Mouse (Mus musculus) gastrocnemius, adult 2 months (tissue): ENCODE measurements around the gene Ric3. TPM values are rescaled to one million over a fixed set of nuclear protein-coding genes. Genes with fewer than 3 reads are reported as not detected.

Source experiments
- DNase-seq: peaks from one replicate; pipeline ENCODE4 v3.0.0; 2022
- H3K27ac ChIP-seq: fragments of 200-600 bp; 2 replicates; pipeline ENCODE4 v1.8.1; 2022; ENCODE audit warnings: mild to moderate bottlenecking
- H3K4me3 ChIP-seq: fragments of 200-600 bp; 2 replicates; pipeline ENCODE4 v1.8.1; 2022; ENCODE audit warnings: mild to moderate bottlenecking, moderate library complexity
- CTCF ChIP-seq: fragments of 200-600 bp; IDR thresholded peaks from 2 replicates; pipeline ENCODE4 v1.8.1; 2022; ENCODE audit warnings: antibody characterized with exemption, mild to moderate bottlenecking, moderate library complexity
- intact Hi-C: fragments of 180-260 bp; cut with DNase I; formaldehyde crosslinking; loops from one replicate; pipeline ENCODE4 v1.15.1; 2025
- total RNA-seq, 2 experiments: library from RNA; stranded (reverse); gene quantifications; 2 replicates each; pipeline ENCODE4 v1.2.3; 2021

The Ric3 gene
- total RNA-seq, 2 experiments from 2014 or later = 1.7 to 2.1 TPM

DNA sequence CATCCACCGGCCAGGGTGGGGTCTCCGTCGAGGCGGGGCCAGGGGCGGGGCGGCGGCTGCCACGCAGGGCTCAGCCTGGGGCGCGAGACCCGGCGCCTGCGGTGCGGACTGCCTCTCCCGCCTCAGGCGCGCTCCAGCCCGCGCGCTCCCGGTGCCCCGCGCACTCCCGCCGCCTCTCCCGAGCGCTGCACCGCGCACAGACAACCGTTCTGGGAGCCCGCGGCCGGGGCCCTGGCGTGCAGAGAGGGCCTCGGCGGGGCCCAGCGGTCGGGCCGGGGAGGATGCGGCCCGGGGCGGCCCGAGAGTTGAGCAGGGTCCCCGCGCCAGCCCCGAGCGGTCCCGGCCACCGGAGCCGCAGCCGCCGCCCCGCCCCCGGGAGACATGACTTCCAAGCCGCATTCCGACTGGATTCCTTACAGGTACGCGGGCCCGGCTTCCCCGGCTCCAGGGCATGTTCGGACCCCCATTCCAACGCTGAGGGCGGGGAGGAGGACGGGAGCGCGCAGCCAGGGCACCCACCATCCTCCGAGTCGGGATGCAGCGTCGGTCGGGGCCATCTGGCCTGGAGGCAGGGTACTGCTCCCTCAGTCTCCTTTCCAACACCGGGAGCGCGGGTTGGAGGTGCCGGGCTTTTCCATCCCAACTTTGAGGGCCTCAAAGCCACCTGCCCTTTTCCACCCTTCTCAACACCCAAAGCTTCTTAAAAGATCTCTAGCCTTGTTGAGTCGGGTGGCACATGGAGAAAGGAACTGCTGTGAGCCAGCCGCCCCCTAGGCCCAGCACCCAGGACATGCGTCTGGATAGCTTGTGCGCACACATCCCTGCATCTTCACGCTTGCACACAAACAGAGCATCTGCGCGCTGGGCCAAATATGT, 72.2 kb downstream of the Ric3 start:
- TF ChIP-seq CTCF = no peak
- Histone ChIP-seq H3K4me3 (peak overlapping the region; percentile 72), H3K27ac (no peak overlapping the region)
- DNase-seq = peak; percentile 33
- intact Hi-C loops = no loop called here

DNA sequence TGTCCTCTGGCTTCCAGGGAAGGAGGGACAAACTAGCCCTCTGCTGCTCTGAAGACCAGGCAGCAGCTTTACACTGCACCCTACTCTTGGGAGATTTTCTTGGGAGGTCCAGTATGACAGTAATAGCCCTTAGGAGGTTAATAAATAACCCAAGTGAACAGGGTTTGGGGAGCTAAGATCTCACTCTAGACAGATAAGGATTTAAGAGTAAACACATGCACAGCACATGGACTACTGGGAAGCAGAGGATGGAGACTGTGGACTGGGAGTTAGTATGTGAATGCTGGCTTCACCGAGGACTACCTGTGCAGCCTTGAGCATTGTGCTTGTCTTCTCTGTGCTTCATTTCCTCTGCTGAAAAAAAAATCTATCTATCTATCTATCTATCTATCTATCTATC, 73.9 kb downstream of the Ric3 start:
- TF ChIP-seq CTCF = no peak
- DNase-seq = no peak
- H3K27ac ChIP-seq = no peak overlapping the region
- intact Hi-C loops = no loop called here
- H3K4me3 ChIP-seq = no peak overlapping the region

DNA sequence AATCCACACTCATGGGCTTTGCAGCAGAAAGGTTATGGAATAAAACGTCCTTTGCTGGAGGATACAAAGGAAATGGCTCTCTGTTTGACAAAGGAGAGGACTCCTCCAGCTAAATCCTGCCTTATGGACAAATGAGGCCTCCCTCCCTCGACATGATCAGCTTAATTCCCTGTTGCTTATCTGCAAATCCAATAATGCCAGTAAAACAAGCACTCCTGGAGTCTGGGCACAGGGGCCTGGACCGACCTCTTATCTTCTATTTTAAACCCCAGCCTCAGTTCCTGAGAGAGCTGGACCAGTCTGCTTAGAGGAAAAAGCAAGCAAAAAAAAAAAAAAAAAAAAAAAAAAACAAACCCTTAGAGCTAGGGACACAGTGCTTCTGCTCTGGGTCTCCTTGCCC, 79.5 kb downstream of the Ric3 start:
- intact Hi-C loops = no loop called here
- no peak overlapping the region for H3K4me3 ChIP-seq
- DNase-seq = no peak
- no peak overlapping the region for H3K27ac ChIP-seq
- no peak for TF ChIP-seq CTCF

DNA sequence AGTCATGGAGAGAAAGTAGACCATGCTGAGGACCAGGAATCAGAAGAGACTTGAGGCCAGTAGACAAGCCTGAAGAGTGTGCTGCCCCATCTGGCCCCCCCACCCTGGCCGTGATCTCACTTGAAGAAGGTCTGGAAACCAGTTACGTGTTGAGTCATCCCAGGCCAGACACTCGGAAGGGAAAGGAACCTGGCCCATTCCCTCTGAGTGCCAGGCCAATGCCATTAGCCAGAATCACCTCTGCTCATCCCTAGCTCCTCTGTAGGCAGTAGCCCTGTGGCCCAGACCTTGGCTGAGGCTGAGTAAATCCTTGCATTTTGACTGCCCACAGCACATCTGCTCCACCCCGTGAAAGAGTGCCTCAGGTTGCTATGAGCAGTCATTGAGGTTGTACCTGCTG, 81.2 kb downstream of the Ric3 start:
- no peak overlapping the region for H3K27ac ChIP-seq
- DNase-seq = no peak
- intact Hi-C loops = no loop called here
- H3K4me3 ChIP-seq = no peak overlapping the region
- TF ChIP-seq CTCF = no peak

DNA sequence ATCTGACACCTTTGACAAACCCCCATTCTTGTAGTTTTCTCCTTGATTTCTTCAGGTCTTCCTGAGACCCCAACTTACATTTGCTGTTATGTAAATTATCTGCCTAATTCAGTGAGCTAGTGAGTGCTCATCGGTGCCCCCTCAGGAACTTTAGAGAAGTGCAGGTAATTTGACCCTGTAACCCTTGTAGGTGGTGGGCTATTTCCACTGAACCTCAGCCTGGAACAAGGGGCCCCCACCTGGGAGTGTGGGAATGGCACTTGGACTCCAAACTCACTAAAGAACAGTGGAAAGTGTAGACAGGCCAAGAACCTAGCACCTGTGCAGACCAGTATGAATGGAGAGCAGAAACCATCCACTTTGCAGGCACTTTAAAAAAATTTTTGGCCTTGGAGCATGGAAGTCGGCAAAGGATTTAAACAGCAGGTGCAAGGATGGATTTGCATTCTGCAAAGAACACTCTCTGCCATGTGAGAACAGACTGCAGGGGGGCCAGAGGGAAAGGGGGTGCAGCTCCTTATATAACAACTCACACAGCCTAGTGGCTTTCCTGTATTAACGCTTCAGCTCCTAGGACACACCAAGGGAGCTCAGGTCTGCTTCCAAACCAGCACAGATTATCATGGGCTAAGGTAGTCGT, 82.7 kb downstream of the Ric3 start:
- intact Hi-C loops = no loop called here
- H3K4me3 ChIP-seq = no peak overlapping the region
- no peak overlapping the region for H3K27ac ChIP-seq
- DNase-seq = no peak
- TF ChIP-seq CTCF = peak; percentile 46

DNA sequence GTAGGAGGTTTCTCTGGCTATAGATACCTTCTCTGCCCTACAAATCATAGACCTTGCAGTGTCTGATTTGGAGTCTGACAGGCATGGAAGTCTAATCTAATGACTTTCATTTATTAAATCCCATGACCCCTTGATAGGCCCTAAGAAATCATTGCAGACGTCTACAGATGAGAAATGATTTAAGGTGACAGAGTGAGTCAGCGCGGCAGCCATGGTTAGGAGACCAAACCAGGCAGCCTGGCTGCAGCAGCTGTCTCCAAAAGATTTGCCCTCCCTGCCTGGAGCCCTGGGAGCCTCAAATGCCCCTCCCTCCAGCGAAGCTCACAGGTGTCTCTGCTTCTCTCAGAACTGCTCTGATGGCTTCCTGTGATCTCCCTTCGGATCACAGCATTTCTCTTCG, 87.0 kb downstream of the Ric3 start:
- no peak overlapping the region for H3K27ac ChIP-seq
- H3K4me3 ChIP-seq = no peak overlapping the region
- TF ChIP-seq CTCF = no peak
- DNase-seq = no peak
- intact Hi-C loops = no loop called here

DNA sequence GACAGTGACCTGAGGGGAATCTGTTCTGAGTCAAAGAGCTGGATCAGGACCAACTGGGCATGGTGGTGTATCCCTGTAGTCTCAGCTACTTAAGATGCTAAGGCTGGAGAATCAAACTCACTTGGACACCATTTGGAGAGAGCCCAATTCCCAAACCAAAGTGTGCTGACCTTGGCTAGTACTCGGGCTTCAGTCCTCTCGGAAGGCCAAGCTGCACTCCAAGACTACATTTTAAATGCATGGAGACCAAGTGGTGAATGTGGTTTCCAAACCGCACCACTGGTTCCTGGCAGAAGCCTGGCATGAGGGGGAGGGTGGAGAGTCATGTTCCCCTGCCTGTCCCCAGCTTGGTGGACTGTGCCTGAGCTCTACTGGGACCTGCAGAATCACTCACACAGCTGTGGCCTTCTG, 89.2 kb downstream of the Ric3 start:
- peak; percentile 40 for DNase-seq
- intact Hi-C loops = no loop called here

DNA sequence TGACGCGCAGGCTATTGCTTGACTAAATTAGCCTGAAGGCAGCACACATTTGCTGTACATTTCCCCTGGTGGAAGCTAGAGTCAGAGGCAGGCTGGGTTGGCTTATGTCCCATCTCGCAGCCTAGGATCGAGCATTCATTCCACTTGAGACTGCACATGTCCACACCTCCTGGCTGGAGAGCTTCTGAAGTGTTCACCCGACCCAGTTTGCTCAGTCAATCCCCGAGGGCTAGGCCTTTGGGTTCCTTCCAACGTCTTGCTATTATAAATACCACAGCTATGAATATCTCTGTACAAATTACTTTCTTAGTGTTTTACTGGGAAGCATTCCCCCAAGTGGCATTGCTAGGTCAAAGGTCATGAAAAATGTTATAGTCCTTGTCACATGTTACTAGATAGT, 89.9 kb downstream of the Ric3 start:
- Histone ChIP-seq H3K27ac (peak overlapping the region; percentile 64), H3K4me3 (no peak overlapping the region)
- peak; percentile 26; the same call in 1 of the 2 replicates for TF ChIP-seq CTCF
- DNase-seq = peak; percentile 85
- intact Hi-C loops = no loop called here

More for the DNA sequence above, 89.2 kb downstream of the Ric3 start:
- Histone ChIP-seq H3K27ac (peak overlapping the region; percentile 64), H3K4me3 (no peak overlapping the region)
- no peak for TF ChIP-seq CTCF

DNA sequence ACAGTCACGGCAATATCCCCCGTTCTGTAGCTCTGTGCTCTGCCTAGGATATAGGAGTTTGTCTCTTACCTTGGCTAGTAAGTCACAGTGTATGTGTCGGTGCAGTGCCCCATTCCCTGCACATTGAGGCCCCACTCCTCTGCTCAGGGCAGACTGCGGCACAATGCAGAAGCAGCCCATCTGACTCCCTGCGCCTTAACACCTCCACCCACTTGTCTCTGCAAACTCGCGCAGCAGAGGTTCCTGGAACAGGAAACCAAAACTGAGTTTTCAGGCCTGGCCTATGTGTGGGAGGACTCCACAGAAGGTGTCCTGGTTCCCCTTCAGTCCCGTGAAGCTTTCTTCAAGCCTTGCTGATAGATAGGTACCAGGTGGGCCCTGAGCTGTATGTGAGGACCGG, 91.9 kb downstream of the Ric3 start:
- H3K27ac ChIP-seq = no peak overlapping the region
- no peak overlapping the region for H3K4me3 ChIP-seq
- intact Hi-C loops = no loop called here
- no peak for TF ChIP-seq CTCF
- DNase-seq = no peak

DNA sequence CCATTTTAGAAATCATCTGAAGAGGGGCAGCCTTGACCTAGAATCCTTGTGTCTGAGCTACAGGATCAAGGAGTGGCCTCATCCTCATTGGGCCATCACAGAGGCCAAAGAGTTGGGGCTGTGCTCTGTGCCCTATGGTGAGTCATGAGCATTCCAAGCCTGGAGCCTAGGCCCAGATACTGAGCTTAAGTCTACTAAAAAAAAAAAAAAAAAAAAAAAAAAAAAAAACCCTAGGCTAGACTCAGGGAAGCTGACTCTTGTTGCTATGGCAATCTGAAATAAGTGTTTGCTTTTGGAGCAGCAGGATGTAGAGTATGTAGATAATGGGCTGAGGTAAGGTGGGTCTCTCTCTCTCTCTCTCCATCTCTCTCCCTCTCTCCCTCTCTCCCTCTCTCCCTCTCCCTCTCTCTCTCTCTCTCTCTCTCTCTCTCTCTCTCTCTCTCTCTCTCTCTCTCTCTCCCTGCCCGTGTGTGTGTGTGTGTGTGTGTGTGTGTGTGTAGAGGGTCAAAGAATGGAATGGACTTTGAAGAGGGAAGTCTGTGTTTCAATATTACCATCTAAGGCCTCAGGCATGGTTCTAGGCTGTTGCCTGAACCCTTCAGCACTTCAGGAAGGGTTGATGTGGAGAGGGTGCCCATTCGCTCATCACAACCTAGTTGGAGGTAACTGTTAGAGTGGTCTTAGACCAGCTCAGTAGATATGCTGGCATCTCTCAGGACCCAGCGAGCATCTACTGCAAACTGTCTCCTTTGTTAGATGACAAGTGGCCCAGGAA, 97.0 kb downstream of the Ric3 start:
- Histone ChIP-seq H3K27ac (no peak overlapping the region), H3K4me3 (no peak overlapping the region)
- intact Hi-C loops = no loop called here
- no peak for DNase-seq
- no peak for TF ChIP-seq CTCF

Other genes with a start within 250 kb of the Ric3 start
- gene Olfr516, start 232.8 kb downstream of the Ric3 start, total RNA-seq = not detected
- gene Olfr517, start 211.0 kb downstream of the Ric3 start, total RNA-seq = not detected
- gene Olfr518, start 198.3 kb downstream of the Ric3 start, total RNA-seq = not detected
- not detected for gene Olfr519, start 188.9 kb downstream of the Ric3 start, total RNA-seq
- 1 to 10 TPM; 2.3 to 2.5 TPM for gene Nlrp10, start 153.2 kb downstream of the Ric3 start, total RNA-seq
- gene Eif3f, start 148.9 kb downstream of the Ric3 start, total RNA-seq = 100 to 1,000 TPM; 122 to 125 TPM
- under 1 TPM; 0.41 to 0.67 TPM for gene Tub, start 133.0 kb downstream of the Ric3 start, total RNA-seq
- gene Lmo1, start 91.9 kb upstream of the Ric3 start, total RNA-seq = 1 to 10 TPM; 2.3 TPM